Mouse (Mus musculus) embryo, embryonic 10 days (tissue): ENCODE results near the gene Izumo1r.
"Not testable (repeated sequence)": the region's sequence is repeated elsewhere in the genome, so short reads cannot be mapped to it uniquely, and the experiment has no call there.

Experiments used
- DNase-seq: peaks from one replicate; pipeline ENCODE4 v3.0.0-alpha.2; 2015; ENCODE audit warnings: low spot score

The Izumo1r gene

GRCm38 (mm10) chr9:14904741-14905475 is 1.2 kb upstream of the Izumo1r start:
- DNase-seq = no peak

- no peak for DNase-seq
Measured at GRCm38 (mm10) chr9:14903006-14903405, 743 bp downstream of the Izumo1r start.

GRCm38 (mm10) chr9:14902416-14902815 is 1.3 kb downstream of the Izumo1r start:
- DNase-seq = no peak

GRCm38 (mm10) chr9:14901757-14902156 is 2.0 kb downstream of the Izumo1r start:
- no peak for DNase-seq

- DNase-seq = no peak
Measured at GRCm38 (mm10) chr9:14897102-14897501, 6.6 kb downstream of the Izumo1r start.

- no peak for DNase-seq
Measured at GRCm38 (mm10) chr9:14895237-14895835, 8.4 kb downstream of the Izumo1r start.

- no peak for DNase-seq
Measured at GRCm38 (mm10) chr9:14894628-14895027, 9.1 kb downstream of the Izumo1r start.

- DNase-seq = no peak
Measured at GRCm38 (mm10) chr9:14893388-14893787, 10.4 kb downstream of the Izumo1r start.

- no peak for DNase-seq
Measured at GRCm38 (mm10) chr9:14891891-14892290, 11.9 kb downstream of the Izumo1r start.

- no peak for DNase-seq
Measured at GRCm38 (mm10) chr9:14890699-14891098, 13.1 kb downstream of the Izumo1r start.

GRCm38 (mm10) chr9:14888671-14889070 is 15.1 kb downstream of the Izumo1r start:
- no peak for DNase-seq

- no peak for DNase-seq
Measured at GRCm38 (mm10) chr9:14887787-14888382, 15.9 kb downstream of the Izumo1r start.

GRCm38 (mm10) chr9:14885954-14886353 is 17.8 kb downstream of the Izumo1r start:
- DNase-seq = no peak

GRCm38 (mm10) chr9:14885151-14885550 is 18.6 kb downstream of the Izumo1r start:
- DNase-seq = no peak

GRCm38 (mm10) chr9:14884641-14885040 is 19.1 kb downstream of the Izumo1r start:
- DNase-seq = no peak

- DNase-seq = not testable (repeated sequence)
Measured at GRCm38 (mm10) chr9:14876566-14876965, 27.2 kb downstream of the Izumo1r start.

- DNase-seq = no peak
Measured at GRCm38 (mm10) chr9:14875743-14876507, 27.8 kb downstream of the Izumo1r start.

GRCm38 (mm10) chr9:14872181-14872930 is 31.4 kb downstream of the Izumo1r start:
- peak; percentile 57 for DNase-seq

GRCm38 (mm10) chr9:14871536-14871935 is 32.2 kb downstream of the Izumo1r start:
- no peak for DNase-seq

- no peak for DNase-seq
Measured at GRCm38 (mm10) chr9:14870802-14871201, 32.9 kb downstream of the Izumo1r start.

GRCm38 (mm10) chr9:14870377-14870776 is 33.4 kb downstream of the Izumo1r start:
- DNase-seq = no peak

GRCm38 (mm10) chr9:14868326-14868725 is 35.4 kb downstream of the Izumo1r start:
- DNase-seq = no peak
